Mouse (Mus musculus): Measurements from ENCODE around the gene Ugt1a7c. TPM values are rescaled to one million over a fixed set of nuclear protein-coding genes. Genes with fewer than 3 reads are reported as not detected.

Gene Ugt1a7c
- polyA plus RNA-seq, 1 experiment: 1.3 TPM

- Histone ChIP-seq H3K4me1 (ENCODE audit: control insufficient read depth, insufficient read depth, low read length) (no peaks in the 10 kb centered on the region), H3K27ac (ENCODE audit: insufficient read depth, low read length) (no peak within 1 kb of the TSS), H3K4me3 (ENCODE audit: insufficient read depth, low read length) (peak within 1 kb of the TSS; percentile 59)
- no peak for TF ChIP-seq POLR2A (IDR thresholded peaks at IDR 0.05; ENCODE audit: extremely low read depth, insufficient read depth, low read length)
- TF ChIP-seq CTCF (IDR thresholded peaks at IDR 0.05; ENCODE audit: extremely low read depth, insufficient read depth, low read length): no peak
Observed at GRCm38 (mm10) chr1:88205294-88205922, 110.5 kb downstream of the Ugt1a7c start, which contains the start of gene Dnajb3. Dnajb3 (minus strand) TSS chr1:88205782.

GRCm38 (mm10) chr1:88206843-88207479 lies 112.1 kb downstream of the Ugt1a7c start:
- TF ChIP-seq CTCF (IDR thresholded peaks at IDR 0.05; ENCODE audit: extremely low read depth, insufficient read depth, low read length) (no peak), POLR2A (IDR thresholded peaks at IDR 0.05; ENCODE audit: extremely low read depth, insufficient read depth, low read length) (no peak)
- no peak overlapping the region for H3K27ac ChIP-seq (ENCODE audit: insufficient read depth, low read length)
- no peaks in the 10 kb centered on the region for H3K4me1 ChIP-seq (ENCODE audit: control insufficient read depth, insufficient read depth, low read length)
- no peak overlapping the region for H3K4me3 ChIP-seq (ENCODE audit: insufficient read depth, low read length)

- TF ChIP-seq CTCF (IDR thresholded peaks at IDR 0.05; ENCODE audit: extremely low read depth, insufficient read depth, low read length) (no peak), POLR2A (IDR thresholded peaks at IDR 0.05; ENCODE audit: extremely low read depth, insufficient read depth, low read length) (no peak)
- Histone ChIP-seq H3K4me1 (ENCODE audit: control insufficient read depth, insufficient read depth, low read length) (no peaks in the 10 kb centered on the region), H3K4me3 (ENCODE audit: insufficient read depth, low read length) (no peak within 1 kb of the TSS), H3K27ac (ENCODE audit: insufficient read depth, low read length) (no peak within 1 kb of the TSS)
Observed at GRCm38 (mm10) chr1:88211812-88212211, 117.0 kb downstream of the Ugt1a7c start, which contains the start of gene Ugt1a1. Ugt1a1 (plus strand) TSS chr1:88211959.

GRCm38 (mm10) chr1:88212341-88213045 lies 117.6 kb downstream of the Ugt1a7c start:
- H3K27ac ChIP-seq (ENCODE audit: insufficient read depth, low read length): no peak overlapping the region
- no peak for TF ChIP-seq CTCF (IDR thresholded peaks at IDR 0.05; ENCODE audit: extremely low read depth, insufficient read depth, low read length)
- no peak for TF ChIP-seq POLR2A (IDR thresholded peaks at IDR 0.05; ENCODE audit: extremely low read depth, insufficient read depth, low read length)

GRCm38 (mm10) chr1:88213061-88213460 lies 118.2 kb downstream of the Ugt1a7c start:
- Histone ChIP-seq H3K4me1 (ENCODE audit: control insufficient read depth, insufficient read depth, low read length) (no peaks in the 10 kb centered on the region), H3K27ac (ENCODE audit: insufficient read depth, low read length) (no peak overlapping the region), H3K4me3 (ENCODE audit: insufficient read depth, low read length) (no peak overlapping the region)
- TF ChIP-seq CTCF (IDR thresholded peaks at IDR 0.05; ENCODE audit: extremely low read depth, insufficient read depth, low read length) (no peak), POLR2A (IDR thresholded peaks at IDR 0.05; ENCODE audit: extremely low read depth, insufficient read depth, low read length) (no peak)

More at GRCm38 (mm10) chr1:88212341-88213045, 117.6 kb downstream of the Ugt1a7c start:
- H3K4me3 ChIP-seq (ENCODE audit: insufficient read depth, low read length): no peak overlapping the region
- H3K4me1 ChIP-seq (ENCODE audit: control insufficient read depth, insufficient read depth, low read length): no peaks in the 10 kb centered on the region

- no peak overlapping the region for H3K27ac ChIP-seq (ENCODE audit: insufficient read depth, low read length)
- no peaks in the 10 kb centered on the region for H3K4me1 ChIP-seq (ENCODE audit: control insufficient read depth, insufficient read depth, low read length)
- no peak overlapping the region for H3K4me3 ChIP-seq (ENCODE audit: insufficient read depth, low read length)
- TF ChIP-seq CTCF (IDR thresholded peaks at IDR 0.05; ENCODE audit: extremely low read depth, insufficient read depth, low read length): no peak
- no peak for TF ChIP-seq POLR2A (IDR thresholded peaks at IDR 0.05; ENCODE audit: extremely low read depth, insufficient read depth, low read length)
Observed at GRCm38 (mm10) chr1:88213766-88214461, 119.1 kb downstream of the Ugt1a7c start.

GRCm38 (mm10) chr1:88214462-88214952 lies 119.6 kb downstream of the Ugt1a7c start:
- H3K4me1 ChIP-seq (ENCODE audit: control insufficient read depth, insufficient read depth, low read length): no peaks in the 10 kb centered on the region
- H3K4me3 ChIP-seq (ENCODE audit: insufficient read depth, low read length): no peak overlapping the region
- TF ChIP-seq POLR2A (IDR thresholded peaks at IDR 0.05; ENCODE audit: extremely low read depth, insufficient read depth, low read length) (no peak), CTCF (IDR thresholded peaks at IDR 0.05; ENCODE audit: extremely low read depth, insufficient read depth, low read length) (no peak)
- no peak overlapping the region for H3K27ac ChIP-seq (ENCODE audit: insufficient read depth, low read length)

- no peak overlapping the region for H3K27ac ChIP-seq (ENCODE audit: insufficient read depth, low read length)
- H3K4me3 ChIP-seq (ENCODE audit: insufficient read depth, low read length): no peak overlapping the region
- TF ChIP-seq CTCF (IDR thresholded peaks at IDR 0.05; ENCODE audit: extremely low read depth, insufficient read depth, low read length): no peak
- TF ChIP-seq POLR2A (IDR thresholded peaks at IDR 0.05; ENCODE audit: extremely low read depth, insufficient read depth, low read length): no peak
- no peaks in the 10 kb centered on the region for H3K4me1 ChIP-seq (ENCODE audit: control insufficient read depth, insufficient read depth, low read length)
Observed at GRCm38 (mm10) chr1:88215466-88216380, 120.9 kb downstream of the Ugt1a7c start.
